Comparison of ENCODE assay signal across 11 mouse cellular contexts in the genomic region with DNA sequence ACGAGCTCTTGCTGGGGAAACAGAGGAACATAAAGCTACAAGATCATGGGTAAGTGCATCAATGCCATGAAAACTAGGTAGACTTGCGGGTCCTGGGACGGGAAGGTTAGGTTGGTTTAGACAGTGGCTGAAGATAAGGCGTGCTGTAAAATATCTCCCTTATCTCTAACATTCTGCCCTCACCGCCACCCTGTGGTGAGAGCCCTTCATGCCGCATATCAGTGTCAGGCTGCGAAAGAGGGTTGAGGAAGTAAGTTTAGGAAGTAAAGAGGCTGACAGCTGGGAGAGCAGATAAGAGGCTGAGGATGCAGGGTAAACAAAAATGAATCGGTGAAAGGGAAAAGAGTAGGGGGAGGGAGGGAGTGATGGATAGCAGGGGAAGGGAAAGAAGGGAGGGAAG. TPM values are rescaled to one million over a fixed set of nuclear protein-coding genes. Genes with fewer than 3 reads are reported as not detected.
DNase-seq lines count a peak whose midpoint lies in the region; ATAC-seq and TF ChIP-seq lines count a peak whose summit lies in the region.
"Had no signal": no experiment of that assay in that cellular context is flagged by ENCODE, and none has a peak within 500 bp of the region (broad histone marks: within the 10 kb centered on the region; RNA-seq: fewer than 3 reads in every experiment).

No protein-coding gene starts in this region.

- no peak overlapping the region for H3K9ac ChIP-seq in heart, embryonic 12.5 days
- H3K9ac ChIP-seq in stomach, postnatal 0 days (ENCODE audit: low read length), result no peak overlapping the region
- H3K9ac ChIP-seq in kidney, embryonic 15.5 days, result no peak overlapping the region

- peaks cover 11% of the 10 kb centered on the region for H3K27me3 ChIP-seq in heart, embryonic 12.5 days (replicated peaks)
- H3K27me3 ChIP-seq in stomach, postnatal 0 days (ENCODE audit: control insufficient read depth, insufficient read depth, low read length), result no peaks in the 10 kb centered on the region
- no peaks in the 10 kb centered on the region for H3K27me3 ChIP-seq in kidney, embryonic 15.5 days

- H3K4me1 ChIP-seq in heart, embryonic 12.5 days (replicated peaks), result peaks cover 12% of the 10 kb centered on the region
- H3K4me1 ChIP-seq in stomach, postnatal 0 days (replicated peaks; ENCODE audit: control insufficient read depth, insufficient read depth), result no peaks in the 10 kb centered on the region
- H3K4me1 ChIP-seq in kidney, embryonic 15.5 days, result peaks cover 4% of the 10 kb centered on the region; the same call in 1 of the 2 replicates

- no peak overlapping the region for H3K4me3 ChIP-seq in heart, embryonic 12.5 days
- no peak overlapping the region for H3K4me3 ChIP-seq in stomach, postnatal 0 days (ENCODE audit: low read depth, low read length)
- no peak overlapping the region for H3K4me3 ChIP-seq in kidney, embryonic 15.5 days (replicated peaks)
- H3K4me3 ChIP-seq: midbrain, embryonic 10.5 days had no signal

- no peak overlapping the region for H3K4me2 ChIP-seq in heart, embryonic 12.5 days
- no peak overlapping the region for H3K4me2 ChIP-seq in stomach, postnatal 0 days (replicated peaks; ENCODE audit: low read depth)
- H3K4me2 ChIP-seq in kidney, embryonic 15.5 days, result no peak overlapping the region

- H3K9me3 ChIP-seq in heart, embryonic 12.5 days (replicated peaks), result no peaks in the 10 kb centered on the region
- H3K9me3 ChIP-seq in stomach, postnatal 0 days (ENCODE audit: control insufficient read depth, low read length), result no peaks in the 10 kb centered on the region
- H3K9me3 ChIP-seq in kidney, embryonic 15.5 days (replicated peaks), result no peaks in the 10 kb centered on the region
- H3K9me3 ChIP-seq: midbrain, embryonic 10.5 days had no signal

- H3K36me3 ChIP-seq in heart, embryonic 12.5 days, result no peaks in the 10 kb centered on the region
- no peaks in the 10 kb centered on the region for H3K36me3 ChIP-seq in stomach, postnatal 0 days (ENCODE audit: control insufficient read depth, insufficient read depth, low read length)
- no peaks in the 10 kb centered on the region for H3K36me3 ChIP-seq in kidney, embryonic 15.5 days

- TF ChIP-seq EP300 in stomach, postnatal 0 days (optimal IDR thresholded peaks at IDR 0.05), result no peak

- peak; percentile 46 for TF ChIP-seq CTCF in stomach, postnatal 0 days (IDR thresholded peaks at IDR 0.05; ENCODE audit: low read depth)

- intact Hi-C loops in heart, postnatal 14 days (cut with DNase I), result no loop called here
- intact Hi-C loops in left cerebral cortex, postnatal 14 days (cut with DNase I), result no loop called here

- H3K27ac ChIP-seq in heart, embryonic 12.5 days (ENCODE audit: poor library complexity, severe bottlenecking), result no peak overlapping the region
- H3K27ac ChIP-seq in stomach, postnatal 0 days (replicated peaks), result no peak overlapping the region
- H3K27ac ChIP-seq in kidney, embryonic 15.5 days, result no peak overlapping the region
- H3K27ac ChIP-seq: midbrain, embryonic 10.5 days had no signal

- 3% methylated on average over 8 of the region's 8 CpGs for WGBS in heart, embryonic 12.5 days
- 16% methylated on average over 8 of the region's 8 CpGs for WGBS in stomach, postnatal 0 days
- 37% methylated on average over 8 of the region's 8 CpGs for WGBS in kidney, embryonic 15.5 days

- no peak for DNase-seq in heart, postnatal 14 days
- DNase-seq in MEL-GATA-1-ER (ENCODE audit: extremely low read depth, low read depth) (peak; percentile 91), liver (peak; percentile 69)
- DNase-seq in stomach, postnatal 0 days (ENCODE audit: low spot score), result no peak
- DNase-seq in neural tube, embryonic 10.5 days (ENCODE audit: extremely low spot score, low spot score), result no peak
- DNase-seq in left cerebral cortex, postnatal 14 days (ENCODE audit: low spot score in 2 of 2), result no peak
- DNase-seq: layer of hippocampus, postnatal 36 days had no signal

- peak; percentile 77 for ATAC-seq in heart, embryonic 12.5 days (ENCODE audit: insufficient number of reproducible peaks, low FRiP score)
- ATAC-seq in stomach, postnatal 0 days (ENCODE audit: low FRiP score, low TSS enrichment), result no peak
- no peak for ATAC-seq in kidney, embryonic 15.5 days (replicated peaks; ENCODE audit: low FRiP score)

RNA-seq across cellular contexts. Expression of a gene that starts 26.9 kb away (rescaled TPM):
- 0.08 and 0.21 TPM in 2 replicates for polyA plus RNA-seq in heart, embryonic 12.5 days (2016; fragmentation: Nextera tagmentation; extraction: Ambion mirVana)
- not detected for total RNA-seq in heart, postnatal 14 days (2021)
- not detected in 2 replicates for polyA plus RNA-seq in stomach, postnatal 0 days (2015; fragmentation: Nextera tagmentation; extraction: Ambion mirVana)
- polyA plus RNA-seq in kidney, embryonic 15.5 days (2015; fragmentation: Nextera tagmentation; extraction: Ambion mirVana), result not detected in 2 replicates
- total RNA-seq in left cerebral cortex, postnatal 14 days (2021), result under 1 TPM in 1 of 2 experiments, not detected in 1; 0.15 TPM
- total RNA-seq: adrenal gland, postnatal 4 days; layer of hippocampus, postnatal 36 days had no signal
- polyA plus RNA-seq: midbrain, embryonic 10.5 days had no signal

Comparison
In these comparisons a context has a peak if more than half of its experiments do, and no peak if none do; other contexts are left out.
1. DNase-seq: peak in MEL-GATA-1-ER (single experiment) and liver (single experiment); none in heart, postnatal 14 days (0 of 2), stomach, postnatal 0 days (single experiment), neural tube, embryonic 10.5 days (single experiment) and left cerebral cortex, postnatal 14 days (0 of 2).